Mouse (Mus musculus) small intestine, adult 2 months (tissue): Measurements from ENCODE around the gene Wdr62.

Experiments used
- CTCF ChIP-seq: fragments of 200-500 bp; IDR thresholded peaks from 2 replicates; pipeline ENCODE4 v1.5.1; 2012; ENCODE audit warnings: low read depth, mild to moderate bottlenecking, control low read depth, inconsistent platforms, low read length, moderate library complexity, mixed read lengths; ENCODE audit not compliant: insufficient replicate concordance, insufficient read length; ENCODE audit errors: extremely low read depth
- POLR2A ChIP-seq: fragments of 200-500 bp; IDR thresholded peaks from 2 replicates; pipeline ENCODE4 v1.6.1; 2012; ENCODE audit warnings: low read depth, mild to moderate bottlenecking, control low read depth, inconsistent platforms, low read length, moderate library complexity

DNA sequence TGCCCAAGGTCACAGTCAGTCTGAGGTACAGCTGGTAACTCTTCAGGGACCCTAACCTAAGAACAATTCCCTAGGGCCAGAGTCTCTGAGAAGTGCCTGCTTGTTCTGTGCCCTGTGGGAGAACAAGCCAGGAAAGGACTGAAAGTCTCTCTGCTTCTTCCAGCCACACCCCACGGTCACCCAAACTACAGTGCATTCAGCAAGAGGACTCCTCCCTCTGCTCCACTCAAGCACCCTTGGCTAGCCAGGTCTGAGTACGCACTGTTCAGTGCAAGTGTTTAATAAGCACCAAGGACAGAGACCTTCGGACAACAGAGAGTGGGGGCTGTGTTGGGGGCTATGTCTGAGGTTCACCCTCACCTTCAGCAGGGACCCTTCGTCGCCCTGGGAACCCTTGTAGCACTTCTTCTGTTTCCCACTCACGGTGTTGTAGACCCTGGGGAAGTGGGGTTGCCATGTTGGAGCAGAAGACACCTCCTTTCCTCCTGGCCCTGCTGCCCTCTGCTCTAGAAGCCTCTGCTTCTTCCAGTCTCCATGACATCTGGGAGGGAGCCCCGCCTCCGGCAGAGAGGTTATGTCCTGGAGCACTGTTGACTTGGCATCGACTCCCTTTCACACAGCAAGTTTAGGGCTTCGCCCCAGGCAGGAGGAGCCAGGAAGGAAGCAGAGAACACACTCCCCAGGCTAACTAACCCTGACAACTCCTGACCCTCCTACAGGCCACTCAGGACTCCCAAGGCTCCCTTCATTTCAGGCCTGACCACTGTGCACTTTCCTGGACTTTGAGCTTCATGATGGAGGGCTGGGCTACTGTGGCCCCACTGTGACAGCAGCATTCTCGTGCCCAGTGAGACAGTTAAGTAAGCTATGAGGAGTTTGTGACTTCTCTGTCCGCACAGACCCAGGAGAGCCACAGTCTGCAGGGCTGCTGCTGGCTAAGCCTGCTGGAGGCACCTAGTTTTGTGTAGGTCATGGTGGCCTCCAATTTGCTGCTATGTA, 28.0 kb downstream of the Wdr62 start:
- TF ChIP-seq CTCF = no peak
- TF ChIP-seq POLR2A = no peak
